Mouse (Mus musculus) colon, adult 2 months (tissue): ENCODE data around the gene Sf3b1. TPM values are rescaled to one million over a fixed set of nuclear protein-coding genes. Genes with fewer than 3 reads are reported as not detected.

Experiments used
- polyA plus RNA-seq: library from polyadenylated mRNA; depleted of rRNA; stranded (reverse); fragments of >200 nt; gene quantifications from 2 replicates; pipeline ENCODE4 v1.2.3, GENCODE M21; 2012; rRNA removed

Gene Sf3b1
- polyA plus RNA-seq, result 17.7 and 20.3 TPM in 2 replicates

DNA sequence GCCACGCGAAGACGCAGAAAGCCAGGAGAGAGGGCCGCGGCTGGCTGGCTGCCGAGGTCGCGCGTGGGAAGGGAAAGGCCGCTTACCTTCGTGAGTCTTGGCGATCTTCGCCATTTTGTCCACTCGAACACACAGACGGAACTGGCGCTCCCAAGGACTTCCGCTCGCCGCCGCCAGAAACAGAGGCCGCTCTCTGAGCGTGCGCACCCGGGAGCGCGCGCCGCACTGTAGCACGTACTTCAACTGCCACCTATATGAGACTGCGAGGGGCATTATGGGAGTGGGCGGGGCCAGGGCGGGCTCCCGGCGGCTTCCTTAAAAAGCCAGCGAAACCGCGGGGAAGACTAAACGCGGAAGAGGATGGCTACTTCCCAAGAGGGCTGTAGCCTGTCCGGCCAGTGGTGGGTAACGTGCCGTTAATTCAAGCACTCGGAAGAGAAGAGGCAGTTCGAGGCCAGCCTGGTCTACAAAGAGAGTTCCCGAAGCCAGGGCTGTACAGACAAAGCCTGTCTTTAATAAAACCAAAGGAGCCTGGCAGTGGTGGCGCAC, at the start of gene Sf3b1:
Sf3b1 (minus strand) TSS at position 229 of the 549 bp plus-strand sequence.

DNA sequence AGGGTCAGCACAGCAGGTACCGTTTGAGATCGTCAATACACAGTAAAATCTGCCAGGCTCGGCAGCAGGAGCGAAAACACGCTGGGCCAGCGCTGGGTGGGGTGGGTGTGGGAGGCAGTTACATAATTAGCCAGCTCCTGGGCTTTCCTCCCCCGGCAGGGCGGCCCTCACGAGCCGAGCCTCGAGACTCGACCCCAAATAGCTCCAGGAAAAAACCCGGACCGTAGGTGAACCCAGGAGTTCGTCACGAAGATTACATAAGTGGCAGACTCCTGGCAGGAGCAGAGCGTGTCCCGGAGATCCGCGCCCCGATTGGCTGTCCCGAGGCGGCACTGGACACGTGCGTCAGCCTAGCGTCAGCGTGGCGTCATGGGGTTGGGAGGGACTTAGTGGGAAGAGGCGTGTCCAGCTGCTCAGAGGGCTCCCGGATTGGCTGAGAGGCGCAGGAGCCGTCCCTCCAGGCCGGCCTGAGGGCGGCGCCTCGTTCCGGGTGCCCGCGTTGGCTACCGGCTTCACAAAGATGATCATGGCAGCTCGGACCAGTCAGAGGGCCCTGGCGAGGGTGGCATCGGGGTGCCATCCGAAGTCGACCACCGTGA, 25.2 kb upstream of the Sf3b1 start, which contains the start of gene Coq10b:
Coq10b (plus strand) TSS at position 416 of the 599 bp plus-strand sequence.

Other genes with a start within 250 kb of the Sf3b1 start
- gene Ankrd44, start 101.1 kb downstream of the Sf3b1 start, polyA plus RNA-seq, result 4.9 and 6.2 TPM in 2 replicates
- 10.7 and 11.7 TPM in 2 replicates for gene Coq10b, start 25.3 kb upstream of the Sf3b1 start, polyA plus RNA-seq
- gene Hspe1, start 60.7 kb upstream of the Sf3b1 start, polyA plus RNA-seq, result 15.5 and 18.3 TPM in 2 replicates
- gene Hspd1, start 60.8 kb upstream of the Sf3b1 start, polyA plus RNA-seq, result 13.7 and 15.8 TPM in 2 replicates
- gene Mob4, start 103.8 kb upstream of the Sf3b1 start, polyA plus RNA-seq, result 5.7 and 6.4 TPM in 2 replicates
- gene Rftn2, start 199.3 kb upstream of the Sf3b1 start, polyA plus RNA-seq, result 2.1 and 2.2 TPM in 2 replicates
- gene Mars2, start 209.7 kb upstream of the Sf3b1 start, polyA plus RNA-seq, result 2.4 and 2.8 TPM in 2 replicates